Mouse (Mus musculus) neural tube, embryonic 14.5 days (tissue): ENCODE results near the gene Ms4a6d. TPM values are rescaled to one million over a fixed set of nuclear protein-coding genes. Genes with fewer than 3 reads are reported as not detected.

Experiments
- ATAC-seq: fragments of 200-750 bp; cut with Nextera tagmentation; 2 replicates; pipeline ENCODE4 v1.8.0; 2017; ENCODE audit warnings: low read depth, mild to moderate bottlenecking, moderate TSS enrichment, moderate library complexity
- H3K27ac ChIP-seq: fragments of 300-500 bp; sonication (generic); 2 replicates; pipeline ENCODE4 v1.5.1; 2014; ENCODE audit warnings: low read depth, mild to moderate bottlenecking, control low read depth, low read length, moderate library complexity, mixed read lengths
- H3K27me3 ChIP-seq: fragments of 300-500 bp; sonication (generic); 2 replicates; pipeline ENCODE4 v1.6.1; 2014; ENCODE audit warnings: low read length; ENCODE audit not compliant: control insufficient read depth, insufficient read depth
- H3K36me3 ChIP-seq: fragments of 300-500 bp; sonication (generic); 2 replicates; pipeline ENCODE4 v1.6.1; 2014; ENCODE audit warnings: low read length, mixed read lengths; ENCODE audit not compliant: control insufficient read depth, insufficient read depth
- H3K4me1 ChIP-seq: fragments of 300-500 bp; sonication (generic); 2 replicates; pipeline ENCODE4 v1.6.1; 2014; ENCODE audit warnings: low read length; ENCODE audit not compliant: control insufficient read depth, insufficient read depth
- H3K4me2 ChIP-seq: fragments of 300-500 bp; sonication (generic); 2 replicates; pipeline ENCODE4 v1.6.1; 2014; ENCODE audit warnings: mild to moderate bottlenecking, low read depth, low read length, control low read depth
- H3K4me3 ChIP-seq: fragments of 300-500 bp; sonication (generic); 2 replicates; pipeline ENCODE4 v1.5.1; 2014; ENCODE audit warnings: low read depth, low read length, control low read depth, mixed read lengths
- H3K9ac ChIP-seq: fragments of 300-500 bp; sonication (generic); replicated peaks from 2 replicates; pipeline ENCODE4 v1.6.1; 2014; ENCODE audit warnings: low read depth, mild to moderate bottlenecking, control low read depth, low read length, mixed read lengths
- H3K9me3 ChIP-seq: fragments of 300-500 bp; sonication (generic); 2 replicates; pipeline ENCODE4 v1.6.1; 2016; ENCODE audit warnings: low read length; ENCODE audit not compliant: control insufficient read depth
- WGBS: fragments of 180-500 bp; shearing (Covaris S2); extraction: QIAGEN DNeasy Blood & Tissue Kit; methylation state at CpG from one replicate; pipeline ENCODE4 v1.1.7; 2014; 5-methylcytosine and 5-hydroxymethylcytosine counted together
- polyA plus RNA-seq: library from polyadenylated mRNA; unstranded; fragments of >200 nt; fragmentation: Nextera tagmentation; extraction: Ambion mirVana; gene quantifications from 2 replicates; pipeline ENCODE4 v1.2.1, GENCODE M21; 2014

Gene Ms4a6d
- 0.90 and 2.2 TPM in 2 replicates for polyA plus RNA-seq

DNA sequence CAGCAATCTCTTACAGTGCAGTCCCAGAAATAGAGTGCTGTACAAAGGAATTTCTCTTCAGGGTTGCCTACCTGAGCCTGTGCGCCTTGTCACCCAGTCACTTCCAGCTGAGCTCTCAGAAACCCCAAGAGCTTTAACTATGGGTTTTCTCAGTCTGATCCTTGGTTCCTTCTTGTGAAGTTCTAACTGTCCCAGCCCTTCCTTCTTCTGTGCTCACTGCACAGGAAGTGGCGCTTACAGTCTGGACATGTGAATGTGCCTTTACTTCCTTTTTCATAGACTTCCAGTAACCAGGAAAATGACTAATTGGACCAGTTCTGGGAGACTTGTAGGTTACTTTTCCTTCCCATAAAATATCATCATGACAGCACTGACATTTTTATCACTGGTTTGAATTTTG is at the start of gene Ms4a6d:
Gene Ms4a6d (minus strand): TSS at position 247 of the 400 bp plus-strand sequence.
- no peak within 1 kb of the TSS for H3K4me2 ChIP-seq
- no peaks in the 10 kb centered on the region for H3K9me3 ChIP-seq
- no peak for ATAC-seq
- no peak within 1 kb of the TSS for H3K9ac ChIP-seq
- H3K4me3 ChIP-seq, result no peak within 1 kb of the TSS
- 88% methylated on average over 2 of the region's 2 CpGs for WGBS
- H3K27me3 ChIP-seq, result no peaks in the 10 kb centered on the region
- no peaks in the 10 kb centered on the region for H3K36me3 ChIP-seq
- H3K27ac ChIP-seq, result no peak within 1 kb of the TSS
- no peaks in the 10 kb centered on the region for H3K4me1 ChIP-seq

DNA sequence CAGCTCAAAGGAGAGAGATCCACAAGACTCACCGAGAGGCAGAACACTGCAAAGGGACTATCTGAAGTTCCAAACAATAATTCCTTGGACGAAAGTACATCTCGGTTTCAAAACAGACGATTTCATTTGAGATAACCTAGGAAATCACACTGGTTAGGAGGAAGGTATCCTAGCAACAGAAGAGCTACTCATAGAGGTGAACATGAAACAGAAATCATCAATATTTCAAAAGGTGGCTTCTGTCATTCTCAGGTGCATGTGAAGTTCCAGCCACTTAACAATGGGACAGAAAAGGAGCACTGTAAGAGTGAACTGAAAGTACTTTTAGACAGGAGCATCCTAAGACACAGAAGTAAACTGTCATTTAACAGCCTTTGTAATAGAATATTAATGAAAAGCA is 44.9 kb upstream of the Ms4a6d start:
- WGBS, result 88% methylated on average over 4 of the region's 4 CpGs
- no peak overlapping the region for H3K4me2 ChIP-seq
- no peak for ATAC-seq
- no peaks in the 10 kb centered on the region for H3K9me3 ChIP-seq
- no peaks in the 10 kb centered on the region for H3K36me3 ChIP-seq
- no peak overlapping the region for H3K9ac ChIP-seq
- H3K27me3 ChIP-seq, result no peaks in the 10 kb centered on the region
- no peak overlapping the region for H3K4me3 ChIP-seq
- H3K4me1 ChIP-seq, result no peaks in the 10 kb centered on the region
- H3K27ac ChIP-seq, result no peak overlapping the region

DNA sequence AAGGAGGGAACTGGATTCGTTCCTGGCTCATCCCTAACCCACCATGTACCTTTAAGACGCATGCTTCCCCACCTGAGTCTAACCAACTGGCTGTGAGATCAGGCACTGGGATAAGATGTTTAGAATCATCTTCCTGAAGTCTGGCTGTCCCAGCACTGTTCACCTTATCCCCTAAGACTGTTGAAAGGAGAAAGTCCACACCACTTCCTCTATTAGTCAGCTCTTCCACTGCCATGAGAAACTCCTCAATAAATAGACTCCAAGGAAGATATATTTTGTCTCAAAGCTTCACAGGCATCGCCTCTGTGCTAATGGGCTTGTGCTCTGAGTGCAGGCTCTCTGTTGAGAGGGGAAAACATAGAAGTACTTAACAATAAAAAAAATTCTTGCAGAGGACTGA is 41.5 kb upstream of the Ms4a6d start:
- H3K9me3 ChIP-seq, result no peaks in the 10 kb centered on the region
- no peaks in the 10 kb centered on the region for H3K27me3 ChIP-seq
- 78% methylated on average over 3 of the region's 3 CpGs for WGBS
- H3K4me2 ChIP-seq, result no peak overlapping the region
- no peaks in the 10 kb centered on the region for H3K36me3 ChIP-seq
- no peak overlapping the region for H3K4me3 ChIP-seq
- no peak for ATAC-seq
- H3K4me1 ChIP-seq, result no peaks in the 10 kb centered on the region
- H3K27ac ChIP-seq, result no peak overlapping the region
- no peak overlapping the region for H3K9ac ChIP-seq

DNA sequence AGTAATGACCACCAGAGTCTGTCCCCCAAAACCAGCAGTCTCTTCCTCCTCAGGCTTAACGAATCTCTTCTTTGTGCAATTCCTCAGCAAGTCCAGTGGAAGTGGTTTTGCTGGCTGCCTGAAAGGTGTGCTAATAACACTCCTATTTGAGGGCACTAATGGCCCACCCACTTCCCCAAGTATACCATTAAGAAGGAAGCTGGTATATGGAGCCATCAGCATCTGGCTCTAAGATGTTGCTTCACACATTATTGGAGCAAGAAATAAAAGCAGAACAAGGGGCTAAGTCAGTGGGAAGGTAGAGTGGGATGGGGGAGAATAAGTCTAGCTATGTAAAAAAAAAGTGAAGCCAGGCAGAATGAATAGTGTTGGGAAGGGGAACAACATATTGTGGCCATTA is 36.1 kb upstream of the Ms4a6d start, which contains the start of gene Ms4a3:
Gene Ms4a3 (minus strand): TSS at position 120 of the 400 bp plus-strand sequence.
- Histone ChIP-seq H3K27me3 (no peaks in the 10 kb centered on the region), H3K4me1 (no peaks in the 10 kb centered on the region), H3K27ac (no peak within 1 kb of the TSS), H3K4me2 (no peak within 1 kb of the TSS), H3K9me3 (no peaks in the 10 kb centered on the region), H3K4me3 (no peak within 1 kb of the TSS), H3K9ac (no peak within 1 kb of the TSS), H3K36me3 (no peaks in the 10 kb centered on the region)
- 71% methylated on average over 1 of the region's 1 CpGs for WGBS
- ATAC-seq, result no peak

DNA sequence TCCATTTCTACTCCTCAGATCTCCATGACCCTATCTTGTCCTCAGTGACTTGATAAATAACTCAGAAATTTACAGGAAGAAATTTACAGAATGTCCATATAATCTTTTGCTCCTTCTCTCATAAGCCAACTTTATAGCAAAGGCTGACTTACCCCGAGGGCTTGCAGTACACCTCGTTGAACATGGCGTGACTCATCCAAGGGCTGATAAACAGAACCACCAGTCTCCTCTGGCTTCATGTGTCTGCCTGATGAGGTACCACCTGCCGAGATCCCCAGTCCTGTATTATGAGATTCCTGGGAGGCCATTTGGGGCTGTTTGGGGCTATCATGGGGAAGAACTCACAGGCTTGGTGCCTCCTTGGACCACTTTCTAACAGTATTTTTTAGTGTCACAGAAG is 34.4 kb upstream of the Ms4a6d start:
- ATAC-seq, result no peak
- no peaks in the 10 kb centered on the region for H3K36me3 ChIP-seq
- H3K4me3 ChIP-seq, result no peak overlapping the region
- H3K27ac ChIP-seq, result no peak overlapping the region
- no peak overlapping the region for H3K9ac ChIP-seq
- no peaks in the 10 kb centered on the region for H3K4me1 ChIP-seq
- no peak overlapping the region for H3K4me2 ChIP-seq
- whole genome bisulfite sequencing, result 85% methylated on average over 4 of the region's 4 CpGs
- H3K9me3 ChIP-seq, result no peaks in the 10 kb centered on the region
- no peaks in the 10 kb centered on the region for H3K27me3 ChIP-seq

DNA sequence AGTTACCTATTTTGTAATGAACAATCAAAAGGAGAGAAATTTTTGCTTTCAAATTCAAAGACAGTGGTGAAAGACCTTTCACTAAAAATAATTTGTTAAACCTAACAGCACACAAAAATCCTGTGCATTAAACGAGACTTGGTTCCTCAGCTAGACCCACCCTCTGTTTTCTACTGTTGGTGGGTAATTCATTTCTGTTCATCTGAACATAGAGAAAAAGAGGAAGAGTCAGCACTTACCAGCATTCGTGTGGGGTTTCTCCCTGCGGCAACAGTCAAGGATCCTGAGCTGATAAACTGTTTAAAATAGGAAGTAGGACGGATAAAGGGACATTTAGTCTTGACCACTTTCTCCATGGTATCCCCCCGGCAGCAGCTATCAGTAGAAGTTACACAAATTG is 30.9 kb upstream of the Ms4a6d start:
- 89% methylated on average over 5 of the region's 5 CpGs for WGBS
- ATAC-seq, result no peak

DNA sequence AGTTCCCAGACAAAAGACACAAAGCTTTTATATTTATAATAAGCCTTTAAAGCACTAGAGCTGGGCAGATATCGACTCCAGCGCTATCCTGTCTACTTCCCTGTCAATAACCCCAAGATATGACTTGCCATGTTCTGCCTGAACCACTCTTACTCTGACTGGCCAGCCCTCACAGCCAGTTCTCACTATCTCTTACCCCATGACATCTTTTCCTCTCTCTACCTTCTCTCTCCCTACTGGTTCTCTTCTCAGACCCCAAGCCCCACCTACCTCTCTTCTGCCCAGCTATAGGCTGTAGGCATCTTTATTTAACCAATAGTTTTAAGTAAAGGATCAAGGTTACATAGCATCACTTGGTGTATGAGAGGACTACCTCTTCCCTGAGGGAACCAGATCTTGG is 29.7 kb upstream of the Ms4a6d start:
- Histone ChIP-seq H3K4me2 (no peak overlapping the region), H3K9me3 (no peaks in the 10 kb centered on the region), H3K4me1 (no peaks in the 10 kb centered on the region), H3K36me3 (no peaks in the 10 kb centered on the region), H3K27ac (no peak overlapping the region), H3K27me3 (no peaks in the 10 kb centered on the region), H3K4me3 (no peak overlapping the region), H3K9ac (no peak overlapping the region)
- 72% methylated on average over 2 of the region's 2 CpGs for WGBS
- ATAC-seq, result no peak

More for the DNA sequence above, 30.9 kb upstream of the Ms4a6d start:
- Histone ChIP-seq H3K4me2 (no peak overlapping the region), H3K36me3 (no peaks in the 10 kb centered on the region), H3K9ac (no peak overlapping the region), H3K9me3 (no peaks in the 10 kb centered on the region), H3K27me3 (no peaks in the 10 kb centered on the region), H3K4me1 (no peaks in the 10 kb centered on the region), H3K27ac (no peak overlapping the region), H3K4me3 (no peak overlapping the region)

DNA sequence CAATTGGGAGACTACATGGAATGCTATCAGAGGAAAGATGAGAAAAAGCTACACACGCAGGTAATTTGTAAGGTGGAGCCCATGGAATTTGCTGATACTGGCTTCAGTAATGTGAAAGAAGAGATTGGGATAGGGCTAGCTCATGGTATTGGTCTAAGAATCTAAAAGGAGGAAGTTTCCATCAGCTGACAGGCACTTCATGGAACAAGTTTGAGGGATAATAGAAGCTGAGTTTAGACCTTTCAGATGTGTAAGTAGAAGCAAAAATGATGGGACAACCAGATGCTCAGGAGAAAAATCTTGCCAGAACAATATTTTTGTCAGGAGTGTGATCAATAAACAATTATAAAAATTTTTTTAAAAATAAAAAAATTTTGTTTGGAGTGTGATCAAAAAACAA is 29.1 kb upstream of the Ms4a6d start:
- no peaks in the 10 kb centered on the region for H3K27me3 ChIP-seq
- WGBS, result 89% methylated on average over 1 of the region's 1 CpGs
- no peaks in the 10 kb centered on the region for H3K36me3 ChIP-seq
- H3K4me1 ChIP-seq, result no peaks in the 10 kb centered on the region
- H3K4me3 ChIP-seq, result no peak overlapping the region
- H3K9me3 ChIP-seq, result no peaks in the 10 kb centered on the region
- H3K4me2 ChIP-seq, result no peak overlapping the region
- no peak for ATAC-seq
- H3K27ac ChIP-seq, result no peak overlapping the region
- H3K9ac ChIP-seq, result no peak overlapping the region

DNA sequence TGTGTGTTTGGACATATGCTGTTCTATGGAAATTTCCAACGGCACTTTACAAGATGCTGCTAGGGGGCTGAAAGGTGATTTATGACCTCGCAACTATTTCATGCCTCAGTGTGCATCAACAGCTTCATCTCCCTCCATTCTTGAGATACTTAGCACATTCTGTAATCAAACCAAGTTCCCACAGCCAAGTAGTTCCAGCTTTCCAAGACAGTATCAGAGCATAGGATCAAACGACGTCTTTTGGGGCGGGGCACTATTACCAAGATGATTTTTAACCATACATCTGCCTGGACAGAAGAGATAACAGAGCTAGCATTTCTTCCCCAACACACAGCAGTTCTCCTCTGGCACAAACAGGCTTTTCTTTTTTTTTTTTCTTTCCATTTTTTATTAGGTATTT is 20.6 kb upstream of the Ms4a6d start:
- no peaks in the 10 kb centered on the region for H3K4me1 ChIP-seq
- H3K27ac ChIP-seq, result no peak overlapping the region
- WGBS, result 56% methylated on average over 5 of the region's 5 CpGs
- H3K36me3 ChIP-seq, result no peaks in the 10 kb centered on the region
- H3K9ac ChIP-seq, result no peak overlapping the region
- no peak overlapping the region for H3K4me3 ChIP-seq
- no peaks in the 10 kb centered on the region for H3K9me3 ChIP-seq
- no peak for ATAC-seq
- no peaks in the 10 kb centered on the region for H3K27me3 ChIP-seq
- no peak overlapping the region for H3K4me2 ChIP-seq

DNA sequence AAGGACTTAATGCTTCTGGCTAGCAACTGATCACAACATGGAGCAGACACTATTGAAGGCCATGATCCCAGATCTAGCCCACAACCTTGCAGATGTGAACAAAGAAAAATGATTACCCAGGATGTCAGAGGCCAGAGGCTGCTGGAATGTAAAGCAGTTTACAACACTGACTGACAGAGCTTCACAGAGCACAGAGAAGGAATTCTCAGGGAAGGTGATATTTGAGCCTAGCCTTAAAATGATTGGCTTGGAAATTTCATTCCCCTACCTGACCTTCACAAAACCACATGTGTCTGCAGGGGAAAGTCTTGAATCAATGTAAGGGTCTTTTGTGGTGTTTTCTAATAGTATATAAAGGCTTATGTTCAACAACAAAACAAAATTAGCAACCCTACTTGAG is 20.2 kb upstream of the Ms4a6d start:
- Histone ChIP-seq H3K4me3 (no peak overlapping the region), H3K9ac (no peak overlapping the region), H3K9me3 (no peaks in the 10 kb centered on the region), H3K27me3 (no peaks in the 10 kb centered on the region), H3K27ac (no peak overlapping the region), H3K36me3 (no peaks in the 10 kb centered on the region), H3K4me2 (no peak overlapping the region), H3K4me1 (no peaks in the 10 kb centered on the region)
- no peak for ATAC-seq
